Mouse (Mus musculus): ENCODE results near the gene Cdc42ep2. TPM values are rescaled to one million over a fixed set of nuclear protein-coding genes. Genes with fewer than 3 reads are reported as not detected.
A peak's percentile ranks its signal among the peaks of the same experiment; 100 is the strongest.

Gene Cdc42ep2
- total and polyA plus RNA-seq, 3 experiments, result 1.1 to 1.7 TPM; not detected in 1

DNA sequence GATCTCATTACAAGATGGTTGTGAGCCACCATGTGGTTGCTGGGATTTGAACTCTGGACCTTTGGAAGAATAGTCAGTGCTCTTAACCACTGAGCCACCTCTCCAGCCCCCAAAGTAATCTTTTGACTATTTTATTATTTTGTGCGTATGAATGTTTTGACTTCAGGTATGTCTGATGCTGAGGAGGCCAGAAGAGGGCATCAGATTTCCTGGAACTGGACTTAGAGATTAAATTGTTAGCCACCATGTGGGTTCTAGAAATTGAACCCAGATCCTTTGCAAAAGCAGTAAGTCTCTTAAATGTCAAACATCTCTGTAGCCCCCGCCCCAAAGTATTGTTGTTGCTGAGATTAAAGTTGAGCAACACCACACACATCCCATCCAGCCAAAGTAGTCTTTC, 41.3 kb upstream of the Cdc42ep2 start:
- Histone ChIP-seq H3K4me1 (ENCODE audit: control insufficient read depth in 1 of 2, insufficient read depth in 2 of 2, low read length in 2 of 2) (peaks cover 0 to 32% of the 10 kb centered on the region in 2 experiments; a peak in 3 of 4 replicates), H3K36me3 (ENCODE audit: control insufficient read depth in 1 of 2, insufficient read depth in 2 of 2, low read length in 2 of 2) (peaks cover 0 to 22% of the 10 kb centered on the region in 2 experiments; a peak in 2 of 4 replicates), H3K9ac (ENCODE audit: control insufficient read depth, low read depth, low read length, poor library complexity, severe bottlenecking) (no peak overlapping the region), H3K79me2 (ENCODE audit: control insufficient read depth, insufficient read depth, low read length, poor library complexity) (peaks cover 26% of the 10 kb centered on the region), H3K9me3 (replicated peaks; ENCODE audit: insufficient read depth, low read length) (no peaks in the 10 kb centered on the region), H3K27me3 (ENCODE audit: control insufficient read depth in 1 of 2, insufficient read depth in 2 of 2, low read length in 2 of 2) (no peaks in the 10 kb centered on the region), H3K4me3 (ENCODE audit: control insufficient read depth in 1 of 2, insufficient read depth in 1 of 2, low read depth in 2 of 2, low read length in 2 of 2) (no peak overlapping the region), H3K27ac (ENCODE audit: control insufficient read depth, low read depth, low read length) (no peak overlapping the region)
- no peak for TF ChIP-seq EP300 (IDR thresholded peaks at IDR 0.05; ENCODE audit: low read depth in 1 of 2, low read length in 2 of 2)
- no peak for TF ChIP-seq UBTF (IDR thresholded peaks at IDR 0.05; ENCODE audit: borderline replicate concordance, insufficient read depth, low read depth, low read length)
- no peak for TF ChIP-seq TBP (IDR thresholded peaks at IDR 0.05; ENCODE audit: low read depth, low read length)
- TF ChIP-seq MXI1 (IDR thresholded peaks at IDR 0.05; ENCODE audit: low read depth, low read length), result no peak
- TF ChIP-seq SMC3 (IDR thresholded peaks at IDR 0.05; ENCODE audit: low read depth, low read length), result peak; percentile 53
- no peak for TF ChIP-seq GABPA (IDR thresholded peaks at IDR 0.05; ENCODE audit: low read depth, low read length)
- peak in 1 of 3 experiments; percentile 35; a peak in 2 of 6 replicates for TF ChIP-seq CTCF (IDR thresholded peaks at IDR 0.05 in 2 of 3, conservative IDR thresholded peaks at IDR 0.05 in 1 of 3; ENCODE audit: control insufficient read depth in 1 of 3, insufficient read depth in 1 of 3, low read depth in 2 of 3, low read length in 3 of 3, poor library complexity in 1 of 3, severe bottlenecking in 1 of 3)
- no peak for TF ChIP-seq ZNF384 (IDR thresholded peaks at IDR 0.05; ENCODE audit: low read depth, low read length)
- TF ChIP-seq USF1 (IDR thresholded peaks at IDR 0.05; ENCODE audit: low read depth, low read length), result no peak
- no peak for TF ChIP-seq TCF12 (IDR thresholded peaks at IDR 0.05; ENCODE audit: low read depth, low read length)
- TF ChIP-seq USF2 (IDR thresholded peaks at IDR 0.05; ENCODE audit: borderline replicate concordance in 1 of 2, insufficient read depth in 1 of 2, low read depth in 1 of 2, low read length in 2 of 2), result no peak
- no peak for TF ChIP-seq NELFE (IDR thresholded peaks at IDR 0.05; ENCODE audit: low read depth, low read length)
- TF ChIP-seq SIN3A (IDR thresholded peaks at IDR 0.05; ENCODE audit: low read length), result no peak
- no peak for TF ChIP-seq TAL1 (IDR thresholded peaks at IDR 0.05; ENCODE audit: low read length)
- TF ChIP-seq MAFK (IDR thresholded peaks at IDR 0.05; ENCODE audit: borderline replicate concordance, low read depth, low read length), result no peak
- no peak for TF ChIP-seq MAX (IDR thresholded peaks at IDR 0.05; ENCODE audit: low read length)
- no peak for TF ChIP-seq POLR2AphosphoS5 (IDR thresholded peaks at IDR 0.05; ENCODE audit: borderline replicate concordance, low read depth, low read length)
- TF ChIP-seq HCFC1 (IDR thresholded peaks at IDR 0.05; ENCODE audit: low read depth, low read length), result no peak
- TF ChIP-seq CHD2 (IDR thresholded peaks at IDR 0.05; ENCODE audit: low read length), result no peak
- no peak for TF ChIP-seq MYC (IDR thresholded peaks at IDR 0.05; ENCODE audit: low read depth, low read length)
- peak; percentile 19 for TF ChIP-seq RAD21 (IDR thresholded peaks at IDR 0.05; ENCODE audit: low read depth, low read length)
- TF ChIP-seq ETS1 (IDR thresholded peaks at IDR 0.05; ENCODE audit: low read depth, low read length), result no peak
- TF ChIP-seq NRF1 (IDR thresholded peaks at IDR 0.05; ENCODE audit: insufficient read depth, low read depth, low read length, poor library complexity, severe bottlenecking), result no peak
- no peak for TF ChIP-seq E2F4 (IDR thresholded peaks at IDR 0.05; ENCODE audit: borderline replicate concordance, low read depth, low read length)
- no peak for TF ChIP-seq KAT2A (conservative IDR thresholded peaks at IDR 0.05; ENCODE audit: low read depth, low read length)
- TF ChIP-seq MEF2A (IDR thresholded peaks at IDR 0.05; ENCODE audit: extremely low read depth, insufficient replicate concordance, low read depth, low read length, poor library complexity, severe bottlenecking), result no peak
- no peak for TF ChIP-seq RCOR1 (IDR thresholded peaks at IDR 0.05; ENCODE audit: low read depth, low read length)
- no peak for TF ChIP-seq CHD1 (IDR thresholded peaks at IDR 0.05; ENCODE audit: low read depth, low read length)
- no peak for TF ChIP-seq MYB (IDR thresholded peaks at IDR 0.05; ENCODE audit: low read depth, low read length)
- TF ChIP-seq POLR2A (IDR thresholded peaks at IDR 0.05; ENCODE audit: control insufficient read depth in 1 of 2, insufficient read depth in 1 of 2, low read depth in 1 of 2, low read length in 2 of 2, poor library complexity in 1 of 2), result no peak
- no peak for TF ChIP-seq BHLHE40 (IDR thresholded peaks at IDR 0.05; ENCODE audit: borderline replicate concordance, low read depth, low read length)
- TF ChIP-seq ELF1 (IDR thresholded peaks at IDR 0.05; ENCODE audit: low read depth, low read length), result no peak
- TF ChIP-seq ZC3H11A (IDR thresholded peaks at IDR 0.05; ENCODE audit: low read depth, low read length), result peak; percentile 44; the same call in 1 of the 2 replicates
- DNase-seq (ENCODE audit: low read depth, low spot score), result no peak
